Mouse (Mus musculus) adrenal gland, adult 2 months (tissue): ENCODE results near the gene Syt16. TPM values are rescaled to one million over a fixed set of nuclear protein-coding genes. Genes with fewer than 3 reads are reported as not detected.
A peak's percentile ranks its signal among the peaks of the same experiment; 100 is the strongest.

ENCODE experiments used
- DNase-seq: peaks from one replicate; pipeline ENCODE4 v3.0.0; 2021
- polyA plus RNA-seq: library from polyadenylated mRNA; depleted of rRNA; stranded (reverse); fragments of >200 nt; gene quantifications from 2 replicates; pipeline ENCODE4 v1.2.3, GENCODE M21; 2012
- total RNA-seq, 2 experiments: library from RNA; stranded (reverse); gene quantifications; 2 replicates each; pipeline ENCODE4 v1.2.3; 2021

Gene Syt16
- total and polyA plus RNA-seq, 3 experiments, result 0.13 to 0.66 (median 0.52) TPM

DNA sequence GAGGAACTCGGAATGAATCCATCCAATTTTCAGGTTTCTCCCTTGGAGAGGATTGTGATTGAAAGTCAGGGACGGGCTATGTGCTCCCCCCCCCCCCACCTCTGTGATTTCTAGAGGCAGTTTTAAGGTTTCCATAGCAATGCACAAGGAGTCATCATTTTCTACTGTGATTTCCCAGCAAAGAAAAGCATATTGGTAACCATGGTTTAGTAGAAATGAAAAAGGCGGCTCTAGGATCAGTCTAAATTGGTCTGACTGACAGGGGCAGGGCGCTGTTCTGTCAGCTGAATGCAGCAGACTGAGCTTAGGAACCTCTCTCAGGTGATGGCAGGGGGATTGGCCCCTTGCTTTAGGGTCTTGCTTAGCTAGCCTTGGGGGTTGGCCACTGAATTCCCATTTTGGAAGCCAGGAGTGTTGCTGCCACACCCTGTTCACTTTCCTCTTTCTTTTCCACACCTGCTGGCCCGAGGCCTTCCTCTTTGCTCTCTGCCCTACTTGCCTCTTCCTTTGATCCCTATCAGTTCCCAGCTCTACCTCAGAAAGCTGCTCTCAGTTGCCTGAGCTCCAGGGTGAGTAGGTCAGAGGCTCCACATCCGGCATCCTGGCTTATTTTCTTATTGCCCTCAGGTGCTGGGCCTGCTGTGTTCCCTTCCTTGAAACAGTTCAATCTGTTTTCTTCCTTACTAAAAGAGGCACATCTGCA, 108.5 kb downstream of the Syt16 start:
- DNase-seq, result no peak

DNA sequence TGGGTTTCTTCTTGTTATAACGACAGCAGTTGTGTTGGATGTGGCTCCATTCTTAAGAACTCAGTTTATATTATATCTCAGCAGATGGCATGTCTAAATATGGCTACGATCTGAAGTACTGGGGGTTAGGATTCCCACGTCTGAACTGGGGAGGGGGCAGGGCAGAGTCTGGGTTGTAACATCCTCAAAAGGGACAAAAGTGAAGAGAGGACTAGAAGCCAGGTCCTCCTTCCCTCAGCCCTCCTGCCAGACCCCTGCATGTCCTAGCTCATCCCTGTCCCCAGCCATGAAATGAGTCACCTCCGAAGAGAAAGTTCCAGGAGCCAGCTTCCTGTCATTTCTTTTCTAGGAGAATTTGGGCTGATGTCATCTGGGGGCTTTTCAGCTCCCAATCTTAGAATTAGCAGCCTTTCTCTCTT, 111.2 kb downstream of the Syt16 start:
- DNase-seq, result no peak

DNA sequence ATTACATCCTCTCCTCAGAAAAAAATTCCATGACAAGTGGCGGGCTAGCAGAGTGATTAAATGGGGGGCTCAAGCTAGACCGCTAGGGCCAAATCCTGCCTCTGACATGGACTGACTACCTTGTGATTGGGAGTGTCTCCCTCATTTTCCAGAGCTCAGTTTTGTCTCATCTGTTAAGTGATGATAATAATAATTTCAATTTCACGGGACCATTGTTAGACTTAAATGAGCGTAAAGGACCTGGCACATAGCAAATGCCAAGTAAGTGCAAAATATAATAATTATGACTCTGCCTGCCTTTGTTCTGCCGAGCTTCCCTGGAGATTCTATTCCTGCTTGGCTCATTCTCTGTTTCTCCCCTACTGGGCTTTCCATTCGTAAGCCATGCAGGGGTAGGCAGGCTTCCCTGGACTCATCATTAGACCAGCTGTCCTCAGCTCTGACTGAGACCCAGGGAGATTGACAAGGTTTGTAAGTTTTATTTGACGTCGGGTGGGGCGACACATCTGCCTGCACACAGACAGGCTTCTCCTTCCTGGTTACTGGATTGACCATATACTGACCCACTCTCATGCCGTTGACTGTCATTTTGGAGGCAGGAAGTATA, 112.1 kb downstream of the Syt16 start:
- DNase-seq, result no peak

DNA sequence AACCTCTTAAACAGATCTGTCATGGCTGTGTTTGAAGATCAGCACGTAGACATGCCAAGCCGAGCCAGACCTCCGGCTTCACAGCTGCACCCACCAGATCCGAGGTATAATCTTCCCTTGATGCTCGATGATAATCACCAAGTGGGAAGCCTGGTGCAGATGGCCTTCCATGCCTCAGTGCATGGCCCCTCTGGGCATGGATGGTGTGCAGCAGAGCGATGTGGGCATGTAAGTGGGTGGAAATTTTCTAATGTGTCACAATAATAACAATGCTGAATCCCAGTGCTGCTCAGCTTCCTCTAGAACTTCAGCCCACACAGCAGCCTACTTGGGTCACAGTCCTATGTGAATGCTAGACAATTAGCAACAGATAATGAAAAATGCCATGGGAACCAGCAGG, 119.4 kb downstream of the Syt16 start:
- DNase-seq, result no peak

DNA sequence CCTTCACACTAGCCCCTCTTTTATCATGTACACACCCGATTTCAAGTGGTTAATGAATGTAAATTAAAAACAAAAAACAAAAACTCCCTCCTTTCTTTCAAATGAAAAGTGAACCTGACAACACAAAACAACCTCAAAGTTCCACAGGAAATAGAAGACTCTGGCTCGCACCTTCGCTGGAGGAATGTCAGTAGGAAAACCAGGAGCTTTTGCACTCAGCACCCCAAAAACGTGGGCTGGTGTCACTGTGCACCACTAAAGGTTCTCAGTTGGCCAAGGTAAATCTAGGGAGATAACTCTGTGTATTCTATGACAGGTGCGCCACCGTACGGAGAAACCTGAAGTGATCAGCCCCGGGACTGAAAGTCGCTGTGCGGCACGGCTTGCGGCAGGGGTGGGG, 128.3 kb downstream of the Syt16 start:
- DNase-seq, result no peak

DNA sequence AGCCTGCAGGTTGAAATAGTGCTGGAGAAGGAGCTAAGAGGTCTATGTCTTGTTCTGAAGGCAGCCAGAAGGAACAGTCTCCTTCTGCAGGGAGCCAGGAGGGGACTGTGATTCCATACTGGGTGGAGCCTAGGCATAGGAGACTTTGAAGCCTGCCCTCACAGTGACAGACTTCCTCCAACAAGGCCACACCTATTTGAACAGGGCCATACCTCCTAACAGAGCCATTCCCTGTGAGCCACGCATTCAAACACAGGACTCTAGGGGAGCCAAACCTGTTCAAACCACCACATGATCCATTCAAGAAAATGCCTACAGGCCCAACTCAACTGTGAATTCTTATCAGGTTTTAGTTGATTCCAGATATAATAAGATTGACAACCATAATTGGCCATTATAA, 130.8 kb downstream of the Syt16 start:
- DNase-seq, result no peak

DNA sequence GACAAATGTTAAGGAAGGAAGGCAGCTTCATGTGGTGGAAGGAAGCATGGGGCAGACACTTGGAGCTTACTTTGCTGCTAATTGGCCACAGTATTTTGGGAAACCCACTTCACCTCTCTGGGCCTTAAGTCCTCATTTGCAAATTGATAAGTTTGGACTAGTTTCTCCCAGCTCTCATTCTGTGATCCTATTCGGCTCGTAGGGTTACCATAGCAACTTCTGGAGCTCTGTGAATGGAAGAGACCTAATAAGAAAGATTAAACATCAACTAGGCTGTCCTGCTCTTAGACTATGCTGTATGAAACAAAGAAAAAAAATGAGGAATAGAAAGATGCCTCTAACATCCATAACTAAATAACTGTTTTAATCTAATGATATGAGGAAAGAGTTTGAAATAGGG, 134.3 kb downstream of the Syt16 start:
- DNase-seq, result no peak

DNA sequence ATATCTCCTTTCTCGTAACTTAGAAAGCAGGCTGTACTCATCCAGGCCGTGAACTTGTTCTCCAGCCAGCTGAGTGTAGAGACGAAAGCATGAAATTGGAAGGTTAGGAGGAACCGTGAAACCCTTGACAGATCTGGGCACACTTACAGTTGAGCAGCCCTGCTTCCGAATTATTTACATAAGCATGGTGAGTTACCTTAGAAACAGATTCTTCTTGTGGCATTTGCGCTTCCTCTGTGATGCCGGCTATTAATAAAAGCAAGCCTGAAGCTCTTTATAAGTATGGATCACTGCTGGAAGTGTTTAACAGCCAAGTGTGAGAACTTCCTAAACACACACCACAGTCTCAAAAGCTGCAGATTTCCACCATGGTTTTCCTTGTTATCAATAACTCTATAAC, 144.7 kb downstream of the Syt16 start:
- no peak for DNase-seq

DNA sequence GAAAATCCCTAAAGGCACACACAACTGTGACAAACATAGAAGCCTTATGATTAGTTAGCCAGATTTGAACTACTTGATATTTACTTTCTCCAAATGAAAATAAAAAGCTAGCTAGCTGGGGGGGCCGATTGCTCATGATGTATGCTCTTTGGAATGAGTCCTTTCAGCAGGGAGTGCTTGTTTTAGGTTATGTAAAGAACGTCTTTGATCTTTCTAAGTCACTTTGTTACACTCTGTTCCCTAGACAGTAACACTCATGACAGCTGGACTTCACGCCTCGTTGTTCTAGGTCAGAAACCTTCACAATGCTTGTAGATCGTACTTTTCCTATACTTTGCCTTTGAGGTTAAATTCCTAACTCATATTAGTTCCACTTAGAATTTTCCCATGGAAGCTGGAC, 146.9 kb downstream of the Syt16 start:
- DNase-seq, result no peak

DNA sequence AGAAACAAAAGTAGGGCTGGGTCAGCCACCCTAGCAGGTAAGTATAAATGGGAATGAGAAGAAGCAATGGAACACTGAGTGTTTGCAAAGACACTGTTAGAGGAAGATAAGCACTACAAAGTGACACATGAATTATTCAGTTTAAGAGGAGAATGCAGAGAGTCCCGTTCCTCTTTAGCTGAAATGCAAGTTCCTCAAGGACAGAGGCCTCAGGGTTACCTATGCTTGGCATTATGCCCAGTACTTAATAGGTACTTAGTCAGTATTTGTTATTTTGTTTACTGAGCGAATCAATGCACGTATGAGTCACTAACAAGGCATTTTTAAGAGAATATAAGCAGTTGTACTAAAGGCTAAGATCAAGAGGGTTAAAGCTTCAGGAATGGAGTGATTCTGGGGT, 163.3 kb downstream of the Syt16 start:
- DNase-seq, result no peak

DNA sequence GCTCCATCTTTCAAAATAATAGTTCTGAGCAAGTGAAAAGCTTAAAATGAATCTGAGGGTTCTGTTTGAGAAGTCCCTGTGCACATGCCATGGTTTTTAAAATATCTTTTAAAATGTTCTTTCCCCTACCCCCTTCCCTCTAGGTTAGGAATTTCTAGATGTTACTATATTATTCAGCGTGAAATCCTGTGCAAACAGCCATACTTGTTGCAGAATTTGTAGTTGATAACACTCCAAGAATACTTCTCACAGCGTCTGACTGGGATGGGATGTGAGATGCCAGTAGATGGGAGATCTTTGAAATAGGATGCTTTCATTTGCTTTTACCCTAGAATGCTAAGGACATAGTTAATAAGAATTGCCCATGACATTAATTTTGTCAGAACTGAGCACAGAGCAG, 165.6 kb downstream of the Syt16 start:
- no peak for DNase-seq

DNA sequence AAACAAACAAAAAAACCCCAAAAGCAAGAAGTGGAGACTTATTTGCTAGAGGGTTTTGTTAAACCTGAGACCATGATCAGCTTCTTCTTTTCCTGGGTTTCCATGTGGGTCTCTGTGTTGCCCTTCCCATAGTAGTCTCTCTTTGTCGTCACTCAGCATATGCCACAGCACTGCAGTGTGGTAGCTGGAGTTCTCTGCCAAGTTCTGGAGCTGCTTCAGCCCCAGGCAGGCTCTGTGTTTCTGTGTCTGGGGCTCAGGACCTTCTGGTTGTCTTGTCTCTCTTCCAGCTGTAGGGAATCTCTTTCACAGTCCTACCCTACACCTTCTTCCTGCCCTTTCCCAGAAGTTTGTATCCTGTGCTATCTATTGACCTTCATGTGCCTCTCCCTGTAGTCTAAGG, 173.8 kb downstream of the Syt16 start:
- DNase-seq, result no peak

DNA sequence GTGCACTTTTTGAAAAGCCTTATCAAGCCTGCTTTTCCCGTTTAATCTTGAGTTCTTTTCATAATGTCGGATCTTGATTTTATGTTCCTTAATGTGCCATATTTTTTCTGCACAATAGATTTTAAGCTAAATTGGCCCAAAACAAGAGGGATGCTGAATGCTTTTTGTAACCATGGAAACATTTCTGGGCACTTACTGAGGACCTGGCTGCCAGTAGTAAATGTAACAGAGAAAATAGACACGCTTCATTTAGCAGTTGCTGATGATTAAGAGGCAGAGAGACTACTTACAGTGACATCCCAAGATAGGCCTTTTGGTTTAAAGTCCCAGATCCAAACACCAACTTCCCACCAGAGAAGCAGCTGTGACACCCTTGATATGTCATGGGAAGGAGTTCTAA, 176.4 kb downstream of the Syt16 start:
- DNase-seq, result no peak

DNA sequence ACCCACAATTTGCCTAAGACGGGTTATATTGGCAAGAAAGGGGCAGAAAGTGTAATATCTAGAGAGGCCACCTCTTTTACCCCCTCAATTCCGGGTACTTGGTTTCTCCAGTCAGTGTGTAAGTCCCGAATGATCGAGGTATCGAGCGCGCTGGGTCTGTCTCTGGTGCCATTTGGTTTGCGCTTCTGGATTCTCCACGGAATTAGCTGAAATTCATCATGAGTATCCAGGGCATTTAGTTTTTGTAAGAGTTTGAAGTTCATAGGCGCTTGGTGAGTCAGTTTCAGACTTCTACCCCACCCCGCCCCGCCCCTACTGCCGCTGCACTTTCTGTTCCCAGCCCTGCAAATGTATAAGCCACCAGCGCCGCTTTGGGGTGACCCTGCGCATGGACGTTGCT, 187.1 kb downstream of the Syt16 start:
- no peak for DNase-seq

DNA sequence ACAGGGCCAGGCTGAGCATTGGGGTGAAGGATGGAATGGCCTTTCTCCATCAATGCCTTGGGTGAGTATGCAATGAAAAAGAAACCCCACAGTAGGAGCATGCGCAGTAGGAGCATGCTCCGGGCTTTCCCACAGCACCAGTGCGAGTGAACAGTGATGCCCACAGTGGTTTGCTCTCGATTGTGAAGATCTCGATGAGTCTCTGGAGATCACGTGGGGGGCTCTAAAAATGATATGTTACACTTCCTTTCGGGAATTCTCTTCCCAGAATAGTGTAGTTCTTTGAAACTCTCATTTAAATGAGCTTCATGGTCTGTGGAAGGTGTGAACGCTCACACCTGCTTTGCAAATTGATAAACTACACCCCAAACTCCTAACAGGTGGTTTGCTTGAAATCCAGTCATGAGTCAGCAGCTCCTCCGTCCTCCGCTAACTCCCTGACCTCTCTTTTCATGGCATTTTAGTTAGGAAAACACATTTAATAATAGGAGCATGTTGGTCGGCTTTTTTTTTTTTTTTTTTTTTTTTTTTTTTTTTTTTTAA, 190.9 kb downstream of the Syt16 start:
- DNase-seq, result no peak

DNA sequence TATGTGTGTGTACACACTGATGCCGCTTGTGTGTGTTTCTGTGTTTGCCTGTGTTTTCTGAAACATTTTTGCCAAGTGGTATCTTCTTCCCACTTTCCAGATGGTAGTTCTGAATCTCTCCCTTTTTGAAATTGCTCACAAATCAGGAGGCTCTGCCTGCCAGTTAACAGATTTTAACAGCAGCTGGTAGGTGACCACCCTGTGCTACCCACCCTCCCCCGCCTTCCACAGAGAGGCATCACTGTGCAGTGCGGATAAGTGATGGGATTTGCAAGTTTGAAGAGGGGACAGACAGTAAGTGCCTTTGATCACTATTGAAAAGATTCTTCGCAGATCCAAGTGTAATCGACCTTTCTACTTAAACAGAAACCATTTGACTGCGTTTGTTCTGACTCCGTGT, 191.4 kb downstream of the Syt16 start:
- no peak for DNase-seq

DNA sequence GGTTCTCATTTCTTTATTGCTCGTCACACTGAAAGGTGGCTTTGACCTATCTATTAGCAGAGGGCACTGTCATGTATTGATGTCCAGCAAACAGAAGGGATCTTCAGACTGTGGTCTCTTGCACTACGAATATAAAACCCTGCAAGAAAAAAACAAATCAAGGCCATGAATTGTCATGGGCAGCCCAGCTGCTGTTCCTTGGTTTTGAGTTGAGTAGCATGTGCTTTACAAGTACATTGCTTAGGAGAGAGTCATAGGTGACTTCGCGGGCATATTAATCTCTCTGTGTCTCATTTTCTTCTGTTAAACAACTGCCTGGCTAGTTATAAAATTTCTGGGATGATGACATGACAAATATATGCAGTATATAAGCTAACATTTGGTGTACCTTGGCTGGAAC, 192.4 kb downstream of the Syt16 start:
- DNase-seq, result no peak

DNA sequence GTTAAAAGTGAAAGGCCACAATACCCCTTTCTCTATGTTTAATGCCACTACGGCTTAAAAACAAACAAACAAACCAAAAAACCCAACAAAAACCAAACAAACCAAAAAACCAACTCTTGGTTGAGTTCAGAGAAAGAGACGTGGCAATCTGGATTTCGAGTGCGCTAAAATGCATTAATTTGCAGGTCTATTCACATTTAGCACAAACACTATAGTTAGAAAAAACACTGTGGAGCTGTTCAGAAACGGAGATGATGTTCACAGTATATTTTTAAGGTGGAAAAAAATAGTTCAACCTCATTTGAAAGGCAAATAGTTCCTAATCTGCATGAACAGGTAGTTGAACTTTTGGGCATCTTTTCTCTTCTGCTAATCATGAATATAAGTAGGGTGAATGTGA, 192.8 kb downstream of the Syt16 start:
- DNase-seq, result no peak

DNA sequence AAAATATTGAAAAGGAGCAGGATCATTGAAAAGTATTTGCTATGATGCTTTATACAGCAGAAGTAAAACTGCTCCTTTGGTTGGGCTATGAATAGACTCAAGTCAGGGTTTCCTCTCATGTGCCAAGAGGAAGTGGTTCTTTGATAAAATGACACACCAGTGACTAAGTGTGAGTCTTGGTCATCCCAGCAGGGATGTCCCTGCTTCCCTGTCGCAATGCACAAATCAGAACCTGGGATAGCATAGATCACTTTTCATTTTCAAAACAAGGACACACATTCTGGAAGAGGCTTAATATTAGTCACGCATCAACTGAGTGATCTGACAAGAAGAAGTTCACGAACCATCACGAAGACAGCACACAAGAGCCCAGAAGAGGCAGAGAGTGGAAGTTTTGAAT, 195.1 kb downstream of the Syt16 start:
- DNase-seq, result peak; percentile 51

DNA sequence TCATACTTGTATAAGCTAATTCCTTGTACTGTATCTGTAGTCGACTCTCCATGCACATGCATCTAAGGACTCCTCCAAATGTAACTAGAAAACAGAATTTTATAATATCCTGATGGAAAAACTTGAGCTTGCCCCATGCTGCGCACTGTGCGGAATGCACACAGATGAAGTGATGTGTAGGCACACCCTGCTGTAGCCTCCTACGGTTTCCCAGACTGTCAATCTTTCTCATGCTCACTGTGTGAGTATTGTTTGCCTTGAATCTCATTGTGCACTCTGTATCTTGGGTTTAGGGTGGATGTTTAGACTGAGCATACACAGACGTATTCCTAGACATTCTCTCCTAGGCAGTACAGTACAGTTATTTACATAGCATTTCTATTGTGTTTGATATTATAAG, 203.9 kb downstream of the Syt16 start:
- DNase-seq, result no peak

DNA sequence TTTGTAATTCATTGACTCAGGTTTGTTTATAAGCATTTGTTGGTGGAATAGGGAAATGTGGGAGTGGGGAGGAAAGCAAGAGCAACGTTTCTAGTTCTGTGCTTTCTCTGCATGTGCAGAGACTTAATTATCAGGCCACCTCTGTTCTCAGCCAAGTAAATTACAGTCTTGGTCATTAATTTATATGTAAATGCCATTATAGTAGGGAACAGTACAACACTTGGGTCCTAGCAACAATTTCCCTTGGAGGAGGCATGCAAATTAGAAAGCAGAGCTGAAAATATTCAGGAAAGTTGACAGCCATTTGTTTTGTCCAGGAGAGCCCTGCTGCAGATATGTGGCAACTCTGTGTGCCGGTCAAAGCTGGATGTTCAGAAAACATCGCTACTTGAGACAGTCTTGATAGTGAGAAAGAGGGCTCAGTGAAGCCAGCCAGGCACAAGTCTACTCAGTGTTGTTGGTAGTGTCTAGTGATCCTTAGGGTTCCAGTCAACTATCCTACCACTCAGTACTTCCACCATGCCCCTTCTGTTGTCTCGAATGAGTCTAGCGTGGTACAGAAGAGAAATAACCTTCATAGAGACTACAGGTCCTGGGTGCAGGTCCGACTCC, 205.1 kb downstream of the Syt16 start:
- DNase-seq, result no peak

DNA sequence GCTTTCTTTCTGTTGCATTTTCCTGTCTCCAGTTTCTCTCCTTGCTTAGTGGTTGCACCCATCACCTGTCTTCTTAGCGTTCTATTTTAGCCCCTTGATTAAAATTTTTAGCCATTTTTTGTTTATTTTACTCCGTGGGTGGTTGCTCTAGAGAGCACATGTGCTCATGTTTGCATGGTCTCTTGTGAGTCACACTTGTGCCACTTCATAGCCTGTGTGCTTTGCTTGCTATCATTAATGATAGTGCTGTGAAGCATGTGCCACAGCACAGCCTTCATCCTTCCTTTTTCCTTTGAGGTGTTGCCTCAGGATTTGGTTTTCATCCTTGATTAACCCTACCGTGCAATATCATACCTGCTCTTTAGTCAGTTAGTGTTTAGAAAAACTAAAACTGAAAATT, 214.7 kb downstream of the Syt16 start:
- no peak for DNase-seq

DNA sequence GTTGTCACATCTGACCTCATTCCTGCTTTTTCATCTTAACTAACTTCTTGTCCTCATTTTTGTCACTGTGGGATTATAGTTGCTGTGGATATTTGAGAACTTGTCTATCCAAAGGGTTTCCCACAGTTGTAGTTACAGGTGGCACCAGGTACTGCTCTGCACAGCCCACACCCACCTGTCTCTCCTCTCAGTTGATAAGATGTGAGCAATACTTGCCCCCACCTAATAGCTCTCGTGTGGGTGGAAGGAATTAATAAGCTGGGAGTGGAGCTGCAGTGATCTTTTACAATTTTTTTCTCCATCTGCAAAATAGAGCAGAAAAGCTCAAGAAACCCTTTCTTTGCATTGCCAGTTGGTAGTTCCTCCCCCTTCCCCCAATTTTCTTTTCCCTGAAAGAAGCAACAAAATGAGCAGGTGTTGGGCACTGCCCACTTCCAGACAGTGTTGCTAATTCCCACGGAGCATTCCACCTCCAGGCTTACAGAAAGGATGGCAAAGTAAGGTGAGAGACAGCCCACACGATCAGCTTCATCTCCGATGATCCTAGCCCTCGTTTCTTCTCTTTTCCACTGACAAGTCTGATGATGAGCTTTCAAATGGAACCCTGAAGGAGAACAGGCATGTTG, 218.8 kb downstream of the Syt16 start:
- DNase-seq, result no peak
